Mouse (Mus musculus): ENCODE data around the gene Pid1. TPM values are rescaled to one million over a fixed set of nuclear protein-coding genes. Genes with fewer than 3 reads are reported as not detected.

Pid1 gene
- polyA plus RNA-seq, 1 experiment from 2014 or later = 84.9 TPM

- Histone ChIP-seq H3K4me1 (replicated peaks; ENCODE audit: control insufficient read depth, insufficient read depth, low read length) (no peaks in the 10 kb centered on the region), H3K27ac (ENCODE audit: low read depth, low read length) (no peak overlapping the region), H3K36me3 (ENCODE audit: control insufficient read depth, insufficient read depth, low read length) (no peaks in the 10 kb centered on the region), H3K9me3 (ENCODE audit: control insufficient read depth, low read length) (no peaks in the 10 kb centered on the region), H3K9ac (ENCODE audit: low read depth, low read length) (no peak overlapping the region), H3K27me3 (ENCODE audit: control insufficient read depth, insufficient read depth, low read length) (no peaks in the 10 kb centered on the region), H3K4me2 (replicated peaks; ENCODE audit: low read depth, low read length) (no peak overlapping the region), H3K4me3 (ENCODE audit: low read depth, low read length) (no peak overlapping the region)
- 86% methylated on average over 2 of the region's 2 CpGs for WGBS
- no peak for DNase-seq (ENCODE audit: low spot score)
- no peak for ATAC-seq (ENCODE audit: low FRiP score)
Observed at GRCm38 (mm10) chr1:84271712-84272200, 92.2 kb downstream of the Pid1 start.

- no peak overlapping the region for H3K9ac ChIP-seq (ENCODE audit: low read depth, low read length)
- H3K4me3 ChIP-seq (ENCODE audit: low read depth, low read length) = no peak overlapping the region
- DNase-seq (ENCODE audit: low spot score) = no peak
- no peak overlapping the region for H3K27ac ChIP-seq (ENCODE audit: low read depth, low read length)
- ATAC-seq (ENCODE audit: low FRiP score) = no peak
- H3K36me3 ChIP-seq (ENCODE audit: control insufficient read depth, insufficient read depth, low read length) = no peaks in the 10 kb centered on the region
- H3K27me3 ChIP-seq (ENCODE audit: control insufficient read depth, insufficient read depth, low read length) = no peaks in the 10 kb centered on the region
- WGBS = 93% methylated on average over 2 of the region's 2 CpGs
- no peaks in the 10 kb centered on the region for H3K4me1 ChIP-seq (replicated peaks; ENCODE audit: control insufficient read depth, insufficient read depth, low read length)
- H3K9me3 ChIP-seq (ENCODE audit: control insufficient read depth, low read length) = no peaks in the 10 kb centered on the region
- no peak overlapping the region for H3K4me2 ChIP-seq (replicated peaks; ENCODE audit: low read depth, low read length)
Observed at GRCm38 (mm10) chr1:84257656-84258055, 106.3 kb downstream of the Pid1 start.

- Histone ChIP-seq H3K4me1 (replicated peaks; ENCODE audit: control insufficient read depth, insufficient read depth, low read length) (no peaks in the 10 kb centered on the region), H3K36me3 (ENCODE audit: control insufficient read depth, insufficient read depth, low read length) (no peaks in the 10 kb centered on the region), H3K4me3 (ENCODE audit: low read depth, low read length) (no peak overlapping the region), H3K9me3 (ENCODE audit: control insufficient read depth, low read length) (no peaks in the 10 kb centered on the region), H3K4me2 (replicated peaks; ENCODE audit: low read depth, low read length) (no peak overlapping the region), H3K27me3 (ENCODE audit: control insufficient read depth, insufficient read depth, low read length) (no peaks in the 10 kb centered on the region), H3K9ac (ENCODE audit: low read depth, low read length) (no peak overlapping the region), H3K27ac (ENCODE audit: low read depth, low read length) (no peak overlapping the region)
- DNase-seq (ENCODE audit: low spot score) = no peak
- ATAC-seq (ENCODE audit: low FRiP score) = no peak
- 88% methylated on average over 5 of the region's 5 CpGs for WGBS
Observed at GRCm38 (mm10) chr1:84254361-84254760, 109.6 kb downstream of the Pid1 start.

GRCm38 (mm10) chr1:84253838-84254237 is 110.1 kb downstream of the Pid1 start:
- Histone ChIP-seq H3K27me3 (ENCODE audit: control insufficient read depth, insufficient read depth, low read length) (no peaks in the 10 kb centered on the region), H3K4me1 (replicated peaks; ENCODE audit: control insufficient read depth, insufficient read depth, low read length) (no peaks in the 10 kb centered on the region), H3K9ac (ENCODE audit: low read depth, low read length) (no peak overlapping the region), H3K4me2 (replicated peaks; ENCODE audit: low read depth, low read length) (no peak overlapping the region), H3K36me3 (ENCODE audit: control insufficient read depth, insufficient read depth, low read length) (no peaks in the 10 kb centered on the region), H3K27ac (ENCODE audit: low read depth, low read length) (no peak overlapping the region), H3K4me3 (ENCODE audit: low read depth, low read length) (no peak overlapping the region), H3K9me3 (ENCODE audit: control insufficient read depth, low read length) (no peaks in the 10 kb centered on the region)
- no peak for ATAC-seq (ENCODE audit: low FRiP score)
- no peak for DNase-seq (ENCODE audit: low spot score)
- 70% methylated on average over 3 of the region's 3 CpGs for WGBS

- 90% methylated on average over 1 of the region's 1 CpGs for WGBS
- no peak for ATAC-seq (ENCODE audit: low FRiP score)
Observed at GRCm38 (mm10) chr1:84251205-84251604, 112.8 kb downstream of the Pid1 start.

GRCm38 (mm10) chr1:84250770-84251169 is 113.2 kb downstream of the Pid1 start:
- H3K9me3 ChIP-seq (ENCODE audit: control insufficient read depth, low read length) = no peaks in the 10 kb centered on the region
- H3K27ac ChIP-seq (ENCODE audit: low read depth, low read length) = no peak overlapping the region
- no peak for ATAC-seq (ENCODE audit: low FRiP score)
- no peaks in the 10 kb centered on the region for H3K27me3 ChIP-seq (ENCODE audit: control insufficient read depth, insufficient read depth, low read length)
- 89% methylated on average over 1 of the region's 1 CpGs for WGBS
- H3K4me1 ChIP-seq (replicated peaks; ENCODE audit: control insufficient read depth, insufficient read depth, low read length) = no peaks in the 10 kb centered on the region
- no peak overlapping the region for H3K9ac ChIP-seq (ENCODE audit: low read depth, low read length)
- H3K4me2 ChIP-seq (replicated peaks; ENCODE audit: low read depth, low read length) = no peak overlapping the region
- H3K36me3 ChIP-seq (ENCODE audit: control insufficient read depth, insufficient read depth, low read length) = no peaks in the 10 kb centered on the region
- no peak overlapping the region for H3K4me3 ChIP-seq (ENCODE audit: low read depth, low read length)
- no peak for DNase-seq (ENCODE audit: low spot score)

More at GRCm38 (mm10) chr1:84251205-84251604, 112.8 kb downstream of the Pid1 start:
- Histone ChIP-seq H3K4me1 (replicated peaks; ENCODE audit: control insufficient read depth, insufficient read depth, low read length) (no peaks in the 10 kb centered on the region), H3K9ac (ENCODE audit: low read depth, low read length) (no peak overlapping the region), H3K27ac (ENCODE audit: low read depth, low read length) (no peak overlapping the region), H3K9me3 (ENCODE audit: control insufficient read depth, low read length) (no peaks in the 10 kb centered on the region), H3K27me3 (ENCODE audit: control insufficient read depth, insufficient read depth, low read length) (no peaks in the 10 kb centered on the region), H3K4me2 (replicated peaks; ENCODE audit: low read depth, low read length) (no peak overlapping the region), H3K36me3 (ENCODE audit: control insufficient read depth, insufficient read depth, low read length) (no peaks in the 10 kb centered on the region), H3K4me3 (ENCODE audit: low read depth, low read length) (no peak overlapping the region)
- no peak for DNase-seq (ENCODE audit: low spot score)

GRCm38 (mm10) chr1:84249772-84250338 is 114.1 kb downstream of the Pid1 start:
- Histone ChIP-seq H3K27me3 (ENCODE audit: control insufficient read depth, insufficient read depth, low read length) (no peaks in the 10 kb centered on the region), H3K9me3 (ENCODE audit: control insufficient read depth, low read length) (no peaks in the 10 kb centered on the region), H3K4me3 (ENCODE audit: low read depth, low read length) (no peak overlapping the region), H3K36me3 (ENCODE audit: control insufficient read depth, insufficient read depth, low read length) (no peaks in the 10 kb centered on the region), H3K4me1 (replicated peaks; ENCODE audit: control insufficient read depth, insufficient read depth, low read length) (no peaks in the 10 kb centered on the region), H3K9ac (ENCODE audit: low read depth, low read length) (no peak overlapping the region), H3K27ac (ENCODE audit: low read depth, low read length) (no peak overlapping the region), H3K4me2 (replicated peaks; ENCODE audit: low read depth, low read length) (no peak overlapping the region)
- WGBS = 73% methylated on average over 6 of the region's 6 CpGs
- no peak for DNase-seq (ENCODE audit: low spot score)
- ATAC-seq (ENCODE audit: low FRiP score) = no peak

- Histone ChIP-seq H3K27me3 (ENCODE audit: control insufficient read depth, insufficient read depth, low read length) (no peaks in the 10 kb centered on the region), H3K4me1 (replicated peaks; ENCODE audit: control insufficient read depth, insufficient read depth, low read length) (no peaks in the 10 kb centered on the region), H3K9me3 (ENCODE audit: control insufficient read depth, low read length) (no peaks in the 10 kb centered on the region), H3K9ac (ENCODE audit: low read depth, low read length) (no peak overlapping the region), H3K4me3 (ENCODE audit: low read depth, low read length) (no peak overlapping the region), H3K27ac (ENCODE audit: low read depth, low read length) (no peak overlapping the region), H3K4me2 (replicated peaks; ENCODE audit: low read depth, low read length) (no peak overlapping the region), H3K36me3 (ENCODE audit: control insufficient read depth, insufficient read depth, low read length) (no peaks in the 10 kb centered on the region)
- DNase-seq (ENCODE audit: low spot score) (no peak), ATAC-seq (ENCODE audit: low FRiP score) (no peak)
- WGBS = 85% methylated on average over 3 of the region's 3 CpGs
Observed at GRCm38 (mm10) chr1:84247111-84247510, 116.9 kb downstream of the Pid1 start.

- Histone ChIP-seq H3K9ac (ENCODE audit: low read depth, low read length) (no peak overlapping the region), H3K4me1 (replicated peaks; ENCODE audit: control insufficient read depth, insufficient read depth, low read length) (no peaks in the 10 kb centered on the region), H3K4me3 (ENCODE audit: low read depth, low read length) (no peak overlapping the region), H3K27ac (ENCODE audit: low read depth, low read length) (no peak overlapping the region), H3K27me3 (ENCODE audit: control insufficient read depth, insufficient read depth, low read length) (no peaks in the 10 kb centered on the region), H3K36me3 (ENCODE audit: control insufficient read depth, insufficient read depth, low read length) (no peaks in the 10 kb centered on the region), H3K4me2 (replicated peaks; ENCODE audit: low read depth, low read length) (no peak overlapping the region), H3K9me3 (ENCODE audit: control insufficient read depth, low read length) (no peaks in the 10 kb centered on the region)
- 83% methylated on average over 4 of the region's 4 CpGs for WGBS
- ATAC-seq (ENCODE audit: low FRiP score) = no peak
- no peak for DNase-seq (ENCODE audit: low spot score)
Observed at GRCm38 (mm10) chr1:84241192-84241828, 122.7 kb downstream of the Pid1 start.

Measured in hindbrain, embryonic 11.5 days (tissue).